Mouse (Mus musculus) adrenal gland, postnatal 4 days (tissue): ENCODE data around the gene Atg5. TPM values are rescaled to one million over a fixed set of nuclear protein-coding genes. Genes with fewer than 3 reads are reported as not detected.

ENCODE experiments used
- DNase-seq, 2 experiments: peaks; one replicate each; pipeline ENCODE4 v3.0.0; 2021 to 2022; ENCODE audit warnings: low spot score in 2 of 2, mixed read lengths in 2 of 2
- microRNA-seq: library from miRNA; unstranded; fragments of <30 nt; microRNA quantifications from one replicate; pipeline ENCODE4 v1.2.0, GENCODE M21; 2021
- total RNA-seq, 2 experiments: library from RNA; stranded (reverse); gene quantifications; 2 replicates each; pipeline ENCODE4 v1.2.3; 2021

Atg5 gene
- total RNA-seq, 2 experiments from 2014 or later: 25.3 to 25.5 TPM

- DNase-seq: no peak
These were observed 113.8 kb downstream of the Atg5 start for GRCm38 (mm10) chr10:44381948-44382347.

GRCm38 (mm10) chr10:44383213-44383612 lies 115.1 kb downstream of the Atg5 start:
- no peak for DNase-seq

GRCm38 (mm10) chr10:44385227-44385626 lies 117.1 kb downstream of the Atg5 start:
- no peak for DNase-seq

- no peak for DNase-seq
These were observed 120.6 kb downstream of the Atg5 start for GRCm38 (mm10) chr10:44388706-44389233.

GRCm38 (mm10) chr10:44390286-44390685 lies 122.1 kb downstream of the Atg5 start:
- DNase-seq: no peak

GRCm38 (mm10) chr10:44391509-44392290 lies 123.5 kb downstream of the Atg5 start:
- DNase-seq: no peak

GRCm38 (mm10) chr10:44392855-44393254 lies 124.7 kb downstream of the Atg5 start:
- no peak for DNase-seq

- no peak for DNase-seq
These were observed 132.0 kb downstream of the Atg5 start for GRCm38 (mm10) chr10:44400119-44400518.

- no peak for DNase-seq
These were observed 132.4 kb downstream of the Atg5 start for GRCm38 (mm10) chr10:44400602-44401001.

GRCm38 (mm10) chr10:44401600-44401999 lies 133.4 kb downstream of the Atg5 start:
- no peak for DNase-seq

- DNase-seq: no peak
These were observed 135.3 kb downstream of the Atg5 start for GRCm38 (mm10) chr10:44403415-44403814.

GRCm38 (mm10) chr10:44409054-44409453 lies 140.9 kb downstream of the Atg5 start:
- DNase-seq: no peak

GRCm38 (mm10) chr10:44409958-44410357 lies 141.8 kb downstream of the Atg5 start:
- no peak for DNase-seq

Small RNA genes within 50 kb of the gene (microRNA-seq; reads per million reads assigned to microRNA genes)
- not detected for gene Mir1929

Other genes with a start within 250 kb of the Atg5 start
- 1 to 10 TPM; 3.0 to 4.3 TPM for gene Crybg1, start 119.5 kb upstream of the Atg5 start, total RNA-seq